Mouse (Mus musculus): ENCODE data around the gene Baz1a.

Gene Baz1a

GRCm38 (mm10) chr12:55013626-55014398, at the start of gene Baz1a:
Gene Baz1a, minus strand, starts transcription at chr12:55014348.
- no peak for DNase-seq (ENCODE audit: low read depth, low spot score)

GRCm38 (mm10) chr12:55062141-55062540, 48.0 kb upstream of the Baz1a start:
- no peak for DNase-seq (ENCODE audit: low read depth, low spot score)

- DNase-seq (ENCODE audit: low read depth, low spot score) = no peak
Measured at GRCm38 (mm10) chr12:55061006-55061405, 46.9 kb upstream of the Baz1a start.

GRCm38 (mm10) chr12:55060212-55060898, 46.2 kb upstream of the Baz1a start:
- no peak for DNase-seq (ENCODE audit: low read depth, low spot score)

GRCm38 (mm10) chr12:55059812-55060211, 45.7 kb upstream of the Baz1a start:
- no peak for DNase-seq (ENCODE audit: low read depth, low spot score)

GRCm38 (mm10) chr12:55058865-55059615, 44.9 kb upstream of the Baz1a start:
- DNase-seq (ENCODE audit: low read depth, low spot score) = no peak

GRCm38 (mm10) chr12:55056703-55057102, 42.6 kb upstream of the Baz1a start:
- DNase-seq (ENCODE audit: low read depth, low spot score) = no peak

GRCm38 (mm10) chr12:55054551-55055241, 40.5 kb upstream of the Baz1a start:
- no peak for DNase-seq (ENCODE audit: low read depth, low spot score)

GRCm38 (mm10) chr12:55053267-55053666, 39.1 kb upstream of the Baz1a start:
- no peak for DNase-seq (ENCODE audit: low read depth, low spot score)

- no peak for DNase-seq (ENCODE audit: low read depth, low spot score)
Measured at GRCm38 (mm10) chr12:55051210-55052173, 37.3 kb upstream of the Baz1a start.

GRCm38 (mm10) chr12:55049731-55050353, 35.7 kb upstream of the Baz1a start:
- DNase-seq (ENCODE audit: low read depth, low spot score) = no peak

- DNase-seq (ENCODE audit: low read depth, low spot score) = no peak
Measured at GRCm38 (mm10) chr12:55041011-55041410, 26.9 kb upstream of the Baz1a start.

GRCm38 (mm10) chr12:55027088-55027487, 12.9 kb upstream of the Baz1a start:
- no peak for DNase-seq (ENCODE audit: low read depth, low spot score)

- no peak for DNase-seq (ENCODE audit: low read depth, low spot score)
Measured at GRCm38 (mm10) chr12:55023284-55023683, 9.1 kb upstream of the Baz1a start.

GRCm38 (mm10) chr12:55019421-55019877, 5.3 kb upstream of the Baz1a start:
- no peak for DNase-seq (ENCODE audit: low read depth, low spot score)

GRCm38 (mm10) chr12:55017119-55017721, 3.1 kb upstream of the Baz1a start:
- DNase-seq (ENCODE audit: low read depth, low spot score) = no peak

GRCm38 (mm10) chr12:55016339-55017118, 2.4 kb upstream of the Baz1a start:
- DNase-seq (ENCODE audit: low read depth, low spot score) = no peak

GRCm38 (mm10) chr12:55015428-55015827, 1.3 kb upstream of the Baz1a start:
- no peak for DNase-seq (ENCODE audit: low read depth, low spot score)

GRCm38 (mm10) chr12:55013031-55013430, 1.1 kb downstream of the Baz1a start:
- DNase-seq (ENCODE audit: low read depth, low spot score) = no peak

Data from retina, postnatal 7 days (tissue).